Mouse (Mus musculus) ES-E14 (cell line): ENCODE results near the gene Vps13d. TPM values are rescaled to one million over a fixed set of nuclear protein-coding genes. Genes with fewer than 3 reads are reported as not detected.

Experiments
- DNase-seq: peaks from one replicate; pipeline ENCODE4 v3.0.0-alpha.2; 2013; ENCODE audit warnings: low read depth, low spot score
- H3K27ac ChIP-seq: 2 replicates; pipeline ENCODE4 v1.5.1; 2012; ENCODE audit warnings: low read depth, mild to moderate bottlenecking, low read length, moderate library complexity, mixed read lengths; ENCODE audit not compliant: poor library complexity, insufficient read depth, severe bottlenecking
- H3K36me3 ChIP-seq: 2 replicates; pipeline ENCODE4 v1.6.1; 2012; ENCODE audit warnings: mild to moderate bottlenecking, low read length, moderate library complexity, mixed read lengths; ENCODE audit not compliant: control insufficient read depth, poor library complexity, insufficient read depth, severe bottlenecking
- H3K4me1 ChIP-seq, 2 experiments: fragments of 150-350 bp in 1 of 2; sonication (generic) in 1 of 2; 2 replicates each; pipeline ENCODE4 v1.6.1; 2012; ENCODE audit warnings: low read length in 2 of 2, mild to moderate bottlenecking in 1 of 2, mixed read lengths in 1 of 2; ENCODE audit not compliant: control insufficient read depth in 2 of 2, insufficient read depth in 2 of 2, poor library complexity in 1 of 2
- H3K4me3 ChIP-seq, 2 experiments: fragments of 150-350 bp in 1 of 2; sonication (generic) in 1 of 2; 2 replicates each; pipeline ENCODE4 v1.5.1; 2012; ENCODE audit warnings: low read length in 2 of 2, low read depth in 1 of 2, mild to moderate bottlenecking in 1 of 2, mixed read lengths in 1 of 2; ENCODE audit not compliant: insufficient read depth in 1 of 2, poor library complexity in 1 of 2, severe bottlenecking in 1 of 2
- H3K9ac ChIP-seq: 2 replicates; pipeline ENCODE4 v1.6.1; 2012; ENCODE audit warnings: low read depth, mild to moderate bottlenecking, low read length, mixed read lengths; ENCODE audit not compliant: poor library complexity, insufficient read depth, severe bottlenecking
- H3K9me3 ChIP-seq: fragments of 150-350 bp; sonication (generic); 2 replicates; pipeline ENCODE4 v1.6.1; 2012; ENCODE audit warnings: low read depth, mild to moderate bottlenecking, low read length; ENCODE audit not compliant: control insufficient read depth, insufficient read depth
- CHD2 ChIP-seq: IDR thresholded peaks from 2 replicates; pipeline ENCODE4 v1.6.1; 2014; ENCODE audit warnings: mild to moderate bottlenecking, low read depth, low read length, inconsistent platforms
- HCFC1 ChIP-seq: IDR thresholded peaks from 2 replicates; pipeline ENCODE4 v1.6.1; 2012; ENCODE audit warnings: low read length, inconsistent platforms, borderline replicate concordance; ENCODE audit not compliant: insufficient read depth
- MAFK ChIP-seq: IDR thresholded peaks from 2 replicates; pipeline ENCODE4 v1.6.1; 2014; ENCODE audit warnings: mild to moderate bottlenecking, low read depth, low read length, inconsistent platforms; ENCODE audit not compliant: insufficient read depth
- ZC3H11A ChIP-seq: IDR thresholded peaks from 2 replicates; pipeline ENCODE4 v1.6.1; 2012; ENCODE audit warnings: low read depth, mild to moderate bottlenecking, inconsistent platforms, low read length, borderline replicate concordance
- ZNF384 ChIP-seq: IDR thresholded peaks from 2 replicates; pipeline ENCODE4 v1.6.1; 2012; ENCODE audit warnings: low read depth, low read length, inconsistent platforms
- in situ Hi-C, 2 experiments: fragments of 600-800 bp; cut with MboI; formaldehyde crosslinking; loops; one replicate each; pipeline ENCODE4 v1.15.1; 2025; ENCODE audit warnings: low sequenced_read_pairs in 2 of 2, inconsistent platforms in 1 of 2; ENCODE audit not compliant: unreplicated experiment in 2 of 2
- total RNA-seq: library from RNA; depleted of rRNA; stranded (reverse); fragments of 300-350 nt; gene quantifications from 2 replicates; pipeline ENCODE4 v1.2.3, GENCODE M21; 2012

Gene Vps13d
- total RNA-seq, 1 experiment = 15.3 TPM

- Histone ChIP-seq H3K9ac (no peak overlapping the region), H3K9me3 (no peaks in the 10 kb centered on the region), H3K27ac (no peak overlapping the region), H3K4me1 (peaks cover 0 to 11% of the 10 kb centered on the region in 2 experiments; a peak in 2 of 4 replicates), H3K4me3 (no peak overlapping the region), H3K36me3 (peaks cover 6% of the 10 kb centered on the region; the same call in 1 of the 2 replicates)
- TF ChIP-seq MAFK = no peak
- no peak for TF ChIP-seq ZNF384
- TF ChIP-seq CHD2 = no peak
- no peak for TF ChIP-seq ZC3H11A
- TF ChIP-seq HCFC1 = no peak
- in situ Hi-C loops = no loop called here
- no peak for DNase-seq
These were observed 206.2 kb downstream of the Vps13d start for GRCm38 (mm10) chr4:144988443-144989206.

- Histone ChIP-seq H3K9me3 (no peaks in the 10 kb centered on the region), H3K4me1 (peaks cover 0 to 3% of the 10 kb centered on the region in 2 experiments; a peak in 1 of 4 replicates), H3K4me3 (no peak overlapping the region), H3K36me3 (peaks cover 2% of the 10 kb centered on the region; the same call in 1 of the 2 replicates), H3K27ac (no peak overlapping the region), H3K9ac (no peak overlapping the region)
- DNase-seq = no peak
- TF ChIP-seq HCFC1 = no peak
- no peak for TF ChIP-seq ZNF384
- TF ChIP-seq MAFK = no peak
- no peak for TF ChIP-seq CHD2
- TF ChIP-seq ZC3H11A = no peak
- in situ Hi-C loops = no loop called here
These were observed 208.6 kb downstream of the Vps13d start for GRCm38 (mm10) chr4:144986016-144986805.

- Histone ChIP-seq H3K9me3 (no peaks in the 10 kb centered on the region), H3K36me3 (peaks cover 2% of the 10 kb centered on the region; the same call in 1 of the 2 replicates), H3K4me3 (no peak overlapping the region), H3K4me1 (peaks cover 0 to 5% of the 10 kb centered on the region in 2 experiments; a peak in 1 of 4 replicates), H3K27ac (no peak overlapping the region), H3K9ac (no peak overlapping the region)
- no peak for DNase-seq
- TF ChIP-seq HCFC1 = no peak
- no peak for TF ChIP-seq MAFK
- TF ChIP-seq ZNF384 = no peak
- TF ChIP-seq CHD2 = no peak
- no peak for TF ChIP-seq ZC3H11A
- in situ Hi-C loops = no loop called here
These were observed 210.9 kb downstream of the Vps13d start for GRCm38 (mm10) chr4:144983821-144984371.

- no peak overlapping the region for H3K9ac ChIP-seq
- no peak overlapping the region for H3K27ac ChIP-seq
- no peaks in the 10 kb centered on the region for H3K9me3 ChIP-seq
These were observed 211.5 kb downstream of the Vps13d start for GRCm38 (mm10) chr4:144983228-144983744.

More at GRCm38 (mm10) chr4:144983228-144983744, 211.5 kb downstream of the Vps13d start:
- TF ChIP-seq ZNF384 = no peak
- no peak for TF ChIP-seq HCFC1
- TF ChIP-seq ZC3H11A = no peak
- no peak for TF ChIP-seq CHD2
- no peak for TF ChIP-seq MAFK
- in situ Hi-C loops = no loop called here
- Histone ChIP-seq H3K4me1 (peaks cover 0 to 5% of the 10 kb centered on the region in 2 experiments; a peak in 1 of 4 replicates), H3K36me3 (peaks cover 2% of the 10 kb centered on the region; the same call in 1 of the 2 replicates), H3K4me3 (no peak overlapping the region)
- no peak for DNase-seq
